Mouse (Mus musculus) left cerebral cortex, postnatal 36 days (tissue): ENCODE results near the gene Ptpre. TPM values are rescaled to one million over a fixed set of nuclear protein-coding genes. Genes with fewer than 3 reads are reported as not detected.
A peak's percentile ranks its signal among the peaks of the same experiment; 100 is the strongest.

Source experiments
- DNase-seq, 2 experiments: peaks; one replicate each; pipeline ENCODE4 v3.0.0; 2021 to 2022; ENCODE audit warnings: low spot score in 2 of 2, mixed read lengths in 1 of 2
- intact Hi-C: fragments of 180-260 bp; cut with DNase I; formaldehyde crosslinking; loops from one replicate; pipeline ENCODE4 v1.15.1; 2025
- microRNA-seq: library from miRNA; unstranded; fragments of <30 nt; microRNA quantifications from one replicate; pipeline ENCODE4 v1.2.0, GENCODE M21; 2022
- total RNA-seq, 2 experiments: library from RNA; stranded (reverse); gene quantifications; 2 replicates each; pipeline ENCODE4 v1.2.3; 2021

Gene Ptpre
- total RNA-seq, 2 experiments from 2014 or later = 23.1 to 28.7 TPM

- DNase-seq = no peak
- intact Hi-C loops = no loop called here
These were observed 173.4 kb downstream of the Ptpre start for GRCm38 (mm10) chr7:135710702-135711101.

DNA sequence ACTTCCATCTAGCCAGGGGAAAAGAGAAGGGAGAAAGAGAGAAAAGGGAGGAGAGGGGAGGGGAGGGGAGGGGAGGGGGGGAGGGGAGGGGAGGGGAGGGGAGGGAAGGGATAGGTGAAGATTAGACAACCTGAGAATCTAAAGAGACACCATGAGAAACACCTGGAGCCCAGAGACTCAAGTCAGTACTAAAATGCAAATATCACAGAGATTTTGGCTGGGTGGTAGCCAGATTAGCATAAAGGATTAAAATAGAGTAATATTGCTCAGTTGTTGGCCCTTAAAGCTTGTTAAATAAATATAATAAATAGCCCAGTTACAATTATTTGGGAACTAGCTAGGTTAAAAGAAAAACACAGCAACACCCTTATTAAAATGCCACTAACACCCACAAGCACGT, 175.3 kb downstream of the Ptpre start:
- intact Hi-C loops = no loop called here
- no peak for DNase-seq

DNA sequence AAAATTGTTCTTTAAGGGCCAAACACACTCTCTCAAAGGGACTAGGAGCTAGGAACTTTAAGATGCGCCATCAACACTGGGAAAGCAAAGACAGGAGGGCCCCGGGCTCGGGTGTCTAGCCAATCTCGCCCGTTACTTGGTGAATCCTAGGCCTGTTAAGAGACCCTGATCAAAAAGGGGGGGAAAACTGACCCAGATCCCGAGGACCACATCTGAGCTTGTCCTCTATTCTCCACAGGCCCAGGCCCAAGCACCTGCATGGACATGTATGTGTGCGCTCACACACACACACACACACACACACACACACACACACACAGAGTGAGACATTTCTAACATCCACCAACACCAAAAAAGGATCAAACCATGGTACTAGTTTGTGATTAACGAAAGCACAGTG, 176.0 kb downstream of the Ptpre start:
- intact Hi-C loops = no loop called here
- no peak for DNase-seq

- intact Hi-C loops = no loop called here
- no peak for DNase-seq
These were observed 177.9 kb downstream of the Ptpre start for GRCm38 (mm10) chr7:135715166-135715565.

GRCm38 (mm10) chr7:135715642-135716444, 178.6 kb downstream of the Ptpre start, which contains the start of gene Mki67:
Mki67 (minus strand) TSS chr7:135716361.
- intact Hi-C loops = no loop called here
- DNase-seq = no peak

DNA sequence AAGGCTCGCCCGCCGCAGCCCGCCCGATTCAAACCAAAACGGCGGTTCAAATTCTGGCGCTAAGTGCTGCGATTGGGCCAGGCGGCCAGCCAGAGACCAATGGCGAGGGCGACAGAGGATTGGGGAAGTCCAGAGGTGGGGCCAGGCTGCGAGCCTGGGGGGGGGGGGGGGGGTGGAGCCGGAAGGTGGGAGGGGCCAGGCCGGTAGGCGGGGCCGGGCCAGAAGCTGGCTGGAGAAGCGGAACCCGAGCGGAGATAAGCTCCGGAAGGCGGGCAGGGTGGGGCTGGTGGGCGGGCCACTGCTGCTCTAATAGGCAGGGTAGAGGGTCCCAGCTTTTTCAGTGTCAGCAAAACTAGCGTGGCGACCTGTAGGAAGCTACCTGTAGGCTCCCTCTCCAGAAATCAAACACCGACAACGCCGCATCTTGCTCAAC, 179.2 kb downstream of the Ptpre start:
- intact Hi-C loops = no loop called here
- DNase-seq = peak; percentile 73

DNA sequence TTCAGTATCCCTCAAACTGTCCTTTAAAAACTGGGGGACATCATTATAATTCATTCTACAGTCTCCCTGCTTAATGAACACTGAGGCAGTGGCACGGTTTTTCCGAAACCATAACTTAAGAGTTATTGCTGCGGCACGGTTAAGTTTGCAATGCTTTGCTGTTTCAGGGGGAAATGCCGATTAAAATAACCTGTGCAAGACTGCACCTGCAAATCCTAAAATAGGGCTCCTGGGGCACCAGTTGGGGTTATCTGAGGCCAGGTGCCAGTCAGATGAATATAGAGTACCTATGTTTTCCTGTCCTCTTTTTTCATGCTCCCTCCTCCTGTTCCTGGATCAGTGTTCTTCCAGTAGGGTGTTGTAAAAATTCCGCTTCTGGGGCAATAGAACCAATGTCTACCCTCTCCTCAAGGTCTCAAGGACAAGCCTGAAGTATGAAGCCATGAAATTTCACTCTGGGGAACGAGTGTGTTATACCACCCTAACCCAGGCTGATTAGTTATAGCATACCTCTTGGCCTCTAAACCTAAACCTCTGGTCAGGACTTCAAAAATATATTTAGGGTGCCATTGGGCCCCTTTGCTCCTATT, 179.8 kb downstream of the Ptpre start:
- intact Hi-C loops = no loop called here

DNA sequence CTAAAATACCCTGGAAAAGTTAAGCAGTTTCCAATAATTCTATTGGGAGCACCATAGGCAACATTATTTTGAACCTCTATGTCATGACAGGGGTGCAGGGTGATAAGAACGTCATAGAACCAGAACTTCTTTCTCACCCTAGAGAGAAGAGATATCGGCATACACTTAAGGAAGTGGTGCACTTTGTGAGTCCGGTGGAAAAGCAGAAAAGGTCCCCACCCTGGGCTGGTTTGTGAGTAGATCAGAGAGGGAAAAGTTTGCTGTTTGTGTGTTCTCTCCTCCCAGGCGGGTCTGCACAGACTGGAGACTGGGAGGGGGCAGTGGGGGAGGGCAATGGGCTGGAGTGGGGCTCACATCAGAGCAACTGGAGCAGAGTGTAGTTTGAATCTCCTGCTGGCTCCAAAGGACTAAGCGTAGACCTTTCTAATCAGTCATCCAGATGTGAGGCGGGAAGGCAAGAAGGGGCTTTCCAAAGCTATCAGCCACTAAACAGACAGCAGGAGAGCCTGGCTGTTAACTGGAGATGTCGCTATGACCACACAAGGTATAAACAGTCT, 184.2 kb downstream of the Ptpre start:
- intact Hi-C loops = no loop called here
- DNase-seq = no peak

More for the DNA sequence above, 179.8 kb downstream of the Ptpre start:
- DNase-seq = no peak

DNA sequence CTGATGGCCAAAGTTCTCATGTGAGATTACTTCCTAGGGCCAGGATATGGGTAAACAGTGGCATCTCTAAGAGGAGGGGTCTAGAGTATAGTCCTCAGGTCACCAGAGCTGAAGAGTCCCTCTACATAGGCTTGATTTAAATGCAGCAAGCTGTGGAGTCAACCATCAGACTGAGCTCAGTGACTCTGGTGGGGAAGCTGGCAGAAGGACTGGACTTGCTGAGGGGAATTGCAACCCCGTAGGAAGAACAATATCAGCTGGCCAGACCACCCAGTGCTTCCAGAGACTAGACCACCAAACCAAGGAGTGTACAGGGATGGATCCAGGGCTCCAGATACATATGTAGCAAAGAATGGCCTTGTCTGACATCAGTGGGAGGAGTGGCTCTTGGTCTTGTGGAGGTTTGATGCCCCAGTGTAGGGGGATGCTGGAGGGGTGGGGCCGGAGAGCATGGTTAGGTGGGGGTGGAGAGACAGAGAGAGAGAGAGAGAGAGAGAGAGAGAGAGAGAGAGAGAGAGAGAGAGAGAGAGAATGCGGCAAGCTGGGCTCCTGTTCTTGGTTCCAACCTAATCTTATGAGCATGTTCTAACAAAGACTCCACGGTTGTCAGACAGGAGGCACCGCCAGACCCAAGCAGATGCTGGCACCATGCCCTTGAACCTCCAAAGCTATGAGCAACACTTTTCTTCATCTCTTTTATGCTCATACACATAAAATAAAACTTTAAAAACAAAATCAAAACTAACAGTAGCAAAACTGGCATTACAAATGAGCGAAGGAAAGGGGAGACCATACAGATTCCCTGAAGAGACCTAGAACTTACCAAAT, 184.9 kb downstream of the Ptpre start:
- no peak for DNase-seq
- intact Hi-C loops = no loop called here

DNA sequence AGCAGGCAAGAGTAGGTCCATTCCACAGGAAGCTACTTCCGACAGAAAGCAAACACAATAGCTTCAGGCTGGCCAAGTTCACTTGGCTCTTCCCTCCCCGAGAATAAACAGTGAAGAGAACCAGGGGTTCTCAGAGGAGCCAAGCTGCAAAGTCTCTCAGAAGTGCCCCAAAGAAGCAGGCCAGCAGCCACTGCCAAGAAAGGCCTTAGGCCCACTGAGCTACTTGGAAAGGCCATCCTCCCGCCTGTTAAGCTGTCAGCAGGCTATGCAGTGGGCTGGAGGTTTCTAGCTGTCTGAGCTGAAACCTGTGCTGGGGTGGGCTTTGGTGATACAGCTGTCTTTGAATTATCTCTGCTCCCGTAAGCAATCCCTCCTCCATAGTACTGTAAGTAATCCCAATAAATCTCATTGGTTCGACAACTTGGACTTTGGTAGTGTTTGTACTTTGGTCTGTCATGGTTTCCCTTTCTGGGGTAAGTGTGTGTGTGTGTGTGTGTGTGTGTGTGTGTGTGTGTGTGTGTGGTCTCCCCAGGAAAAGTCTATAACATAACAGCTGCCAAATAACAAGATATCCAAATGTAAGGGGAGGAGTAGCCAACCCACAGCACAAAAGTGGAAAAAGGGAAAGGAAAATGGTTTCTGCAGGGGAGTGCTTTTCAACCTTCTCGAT, 186.5 kb downstream of the Ptpre start:
- DNase-seq = no peak
- intact Hi-C loops = no loop called here

DNA sequence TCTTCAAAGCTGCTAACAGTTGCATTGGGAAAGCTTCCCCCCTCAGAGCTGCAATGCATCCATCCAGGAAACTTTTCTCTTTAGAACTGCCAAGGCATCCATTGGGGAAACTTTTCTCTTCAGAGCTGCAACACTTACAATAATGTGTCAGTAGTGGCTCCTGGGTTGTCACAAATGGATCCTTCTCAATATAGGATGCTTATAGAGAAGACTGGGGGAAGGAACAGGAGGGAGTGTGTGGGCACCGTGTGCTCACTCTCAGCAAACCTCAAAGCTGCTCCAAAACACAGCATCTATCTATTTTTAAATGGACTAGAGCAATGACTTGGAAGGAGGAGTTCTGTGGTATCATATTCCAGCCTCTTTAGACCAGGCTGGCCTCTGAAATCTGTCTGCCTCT, 189.4 kb downstream of the Ptpre start:
- no peak for DNase-seq
- intact Hi-C loops = no loop called here

- intact Hi-C loops = no loop called here
These were observed 190.8 kb downstream of the Ptpre start for GRCm38 (mm10) chr7:135728038-135728437.

DNA sequence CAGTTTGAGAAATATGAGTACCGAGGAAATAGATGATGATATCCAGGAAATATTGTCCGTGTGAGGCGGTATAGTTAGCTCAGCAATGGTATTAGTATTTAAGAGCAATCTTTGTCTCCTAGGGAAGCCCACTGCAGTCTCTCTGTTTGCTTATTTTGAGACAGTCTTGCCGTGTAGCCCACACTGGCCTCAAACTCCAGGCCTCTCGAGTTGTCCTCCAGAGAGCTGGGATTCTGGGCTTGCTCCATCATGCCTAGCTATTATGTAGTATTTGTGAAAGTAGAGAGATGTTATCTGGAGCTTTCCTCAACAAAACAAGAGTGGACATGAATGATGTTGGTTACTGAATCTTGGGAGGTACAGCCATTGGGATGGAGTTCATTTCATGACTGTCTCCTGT, 197.1 kb downstream of the Ptpre start:
- intact Hi-C loops = no loop called here
- DNase-seq = no peak

More at GRCm38 (mm10) chr7:135728038-135728437, 190.8 kb downstream of the Ptpre start:
- no peak for DNase-seq

DNA sequence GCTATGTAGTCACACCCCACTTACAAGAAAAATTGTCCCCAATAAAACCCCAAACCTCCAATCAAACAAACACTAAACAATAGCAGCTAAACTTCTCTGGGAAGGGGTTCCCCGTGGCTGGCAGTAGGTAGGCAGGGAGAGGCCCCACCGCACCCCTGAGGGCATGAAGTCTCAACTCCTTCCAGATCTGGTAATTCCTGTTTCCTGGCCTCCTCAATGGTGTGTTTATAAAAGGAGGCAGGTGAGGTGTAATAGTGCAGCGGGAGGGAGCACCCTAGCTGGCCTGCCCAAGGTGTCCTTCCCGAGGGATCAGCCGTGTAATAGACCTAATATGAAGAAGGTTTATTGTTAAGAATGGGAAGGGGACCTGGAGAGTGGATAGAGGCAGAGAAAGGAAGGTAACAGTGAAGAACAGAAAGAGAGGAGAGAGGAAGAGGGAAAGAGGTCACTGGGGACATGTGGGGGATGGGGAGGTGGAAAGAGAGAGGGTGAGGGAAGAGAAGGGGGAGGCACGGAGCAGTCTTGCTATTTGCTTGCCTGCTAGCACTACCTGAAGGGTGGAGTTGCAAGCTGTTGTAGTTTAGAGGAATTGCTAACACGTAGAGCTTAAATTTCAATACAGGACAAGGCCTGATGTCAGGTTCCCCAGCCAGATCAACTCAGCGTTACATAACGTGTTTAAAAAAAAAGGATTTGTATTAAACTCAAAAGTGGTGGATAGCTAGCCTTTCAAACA, 197.8 kb downstream of the Ptpre start:
- intact Hi-C loops = loop anchor here (5.0 kb wide), 2 partner anchors 58 to 243 kb away; no protein-coding TSS in a partner anchor
- no peak for DNase-seq

Small RNAs within 50 kb of the gene (microRNA-seq; reads per million reads assigned to microRNA genes)
- gene Mir1962 = not detected

Other genes with a start within 250 kb of the Ptpre start
- not detected for gene Foxi2, start 127.2 kb upstream of the Ptpre start, total RNA-seq
- gene Clrn3, start 8.8 kb upstream of the Ptpre start, total RNA-seq = not detected
- gene Mki67, start 178.9 kb downstream of the Ptpre start, total RNA-seq = under 1 TPM; 0.45 to 0.99 TPM